Mouse (Mus musculus) MEL (cell line): ENCODE results near the gene Prmt9.

ENCODE experiments used
- CTCF ChIP-seq, 3 experiments: IDR thresholded peaks in 2 of 3; conservative IDR thresholded peaks in 1 of 3; 2 replicates each; pipeline ENCODE4 v1.5.1; 2011 to 2012; ENCODE audit warnings: low read length in 3 of 3, low read depth in 2 of 3, mild to moderate bottlenecking in 2 of 3, improper control_type of control experiment in 1 of 3, inconsistent platforms in 1 of 3, mixed read lengths in 1 of 3, moderate library complexity in 1 of 3; ENCODE audit not compliant: control insufficient read depth in 1 of 3, insufficient read depth in 1 of 3, poor library complexity in 1 of 3, severe bottlenecking in 1 of 3
- GATA1 ChIP-seq: IDR thresholded peaks from 2 replicates; pipeline ENCODE4 v1.6.1; 2011; ENCODE audit warnings: low read depth, low read length, improper control_type of control experiment
- NELFE ChIP-seq: IDR thresholded peaks from 2 replicates; pipeline ENCODE4 v1.6.1; 2011; ENCODE audit warnings: low read depth, low read length, improper control_type of control experiment
- POLR2A ChIP-seq, 2 experiments: IDR thresholded peaks; 2 replicates each; pipeline ENCODE4 v1.6.1; 2011 to 2012; ENCODE audit warnings: low read length in 2 of 2, mild to moderate bottlenecking in 2 of 2, control low read depth in 1 of 2, improper control_type of control experiment in 1 of 2, low read depth in 1 of 2, moderate library complexity in 1 of 2; ENCODE audit not compliant: control insufficient read depth in 1 of 2, insufficient read depth in 1 of 2, poor library complexity in 1 of 2
- SIN3A ChIP-seq: IDR thresholded peaks from 2 replicates; pipeline ENCODE4 v1.6.1; 2012; ENCODE audit warnings: low read length, improper control_type of control experiment, inconsistent platforms
- USF1 ChIP-seq: IDR thresholded peaks from 2 replicates; pipeline ENCODE4 v1.6.1; 2014; ENCODE audit warnings: low read depth, mild to moderate bottlenecking, inconsistent platforms, low read length, improper control_type of control experiment, moderate library complexity

DNA sequence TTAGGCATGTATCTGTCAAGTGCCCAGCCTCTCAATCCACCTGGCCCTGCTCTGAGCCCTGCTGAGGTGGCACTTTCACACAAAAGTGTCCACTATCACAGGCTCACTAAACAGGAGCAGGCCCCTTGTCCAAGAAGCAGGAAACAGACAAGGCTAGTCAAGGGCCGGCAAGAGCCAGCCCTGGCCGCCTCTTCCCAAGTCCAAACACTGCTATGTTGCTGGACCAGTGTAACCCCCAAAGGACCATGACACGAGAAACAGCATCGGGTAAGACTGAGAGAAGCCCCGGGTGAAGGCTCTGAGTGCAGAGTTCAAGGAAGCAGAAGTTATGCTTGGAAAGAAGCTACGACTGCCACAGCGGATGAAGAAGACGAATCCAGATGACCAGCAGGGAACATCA lies 48.1 kb upstream of the Prmt9 start:
- no peak for TF ChIP-seq USF1
- no peak for TF ChIP-seq POLR2A (IDR thresholded peaks at IDR 0.05; ENCODE audit: control insufficient read depth in 1 of 2, insufficient read depth in 1 of 2, low read depth in 1 of 2, low read length in 2 of 2, poor library complexity in 1 of 2)
- TF ChIP-seq SIN3A = no peak
- TF ChIP-seq GATA1 = no peak
- TF ChIP-seq NELFE = no peak
- TF ChIP-seq CTCF (IDR thresholded peaks at IDR 0.05 in 2 of 3, conservative IDR thresholded peaks at IDR 0.05 in 1 of 3; ENCODE audit: control insufficient read depth in 1 of 3, insufficient read depth in 1 of 3, low read depth in 2 of 3, low read length in 3 of 3, poor library complexity in 1 of 3, severe bottlenecking in 1 of 3) = no peak
